Mouse (Mus musculus): ENCODE measurements at regions not wholly inside any gene's neighbourhood (a gene's known extent, or its start where the extent isn't known, plus 50 kb on each side); places are given as distances from the start of the nearest gene placed in this dataset.

- TF ChIP-seq POLR2A (IDR thresholded peaks at IDR 0.05; ENCODE audit: borderline replicate concordance, insufficient read depth, low read length) (no peak), CTCF (IDR thresholded peaks at IDR 0.05; ENCODE audit: borderline replicate concordance, insufficient read depth, low read depth, low read length) (no peak)
Observed at GRCm38 (mm10) chr10:56673919-56674318, 296.8 kb downstream of the Gja1 start.

Data from cerebellum, adult 2 months (tissue).